Mouse (Mus musculus) embryo, embryonic 9.5 days (tissue): ENCODE data around the gene Mybbp1a.
A peak's percentile ranks its signal among the peaks of the same experiment; 100 is the strongest.

ENCODE experiments used
- DNase-seq: peaks from one replicate; pipeline ENCODE4 v3.0.0-alpha.2; 2017; ENCODE audit errors: extremely low spot score

Mybbp1a gene

DNA sequence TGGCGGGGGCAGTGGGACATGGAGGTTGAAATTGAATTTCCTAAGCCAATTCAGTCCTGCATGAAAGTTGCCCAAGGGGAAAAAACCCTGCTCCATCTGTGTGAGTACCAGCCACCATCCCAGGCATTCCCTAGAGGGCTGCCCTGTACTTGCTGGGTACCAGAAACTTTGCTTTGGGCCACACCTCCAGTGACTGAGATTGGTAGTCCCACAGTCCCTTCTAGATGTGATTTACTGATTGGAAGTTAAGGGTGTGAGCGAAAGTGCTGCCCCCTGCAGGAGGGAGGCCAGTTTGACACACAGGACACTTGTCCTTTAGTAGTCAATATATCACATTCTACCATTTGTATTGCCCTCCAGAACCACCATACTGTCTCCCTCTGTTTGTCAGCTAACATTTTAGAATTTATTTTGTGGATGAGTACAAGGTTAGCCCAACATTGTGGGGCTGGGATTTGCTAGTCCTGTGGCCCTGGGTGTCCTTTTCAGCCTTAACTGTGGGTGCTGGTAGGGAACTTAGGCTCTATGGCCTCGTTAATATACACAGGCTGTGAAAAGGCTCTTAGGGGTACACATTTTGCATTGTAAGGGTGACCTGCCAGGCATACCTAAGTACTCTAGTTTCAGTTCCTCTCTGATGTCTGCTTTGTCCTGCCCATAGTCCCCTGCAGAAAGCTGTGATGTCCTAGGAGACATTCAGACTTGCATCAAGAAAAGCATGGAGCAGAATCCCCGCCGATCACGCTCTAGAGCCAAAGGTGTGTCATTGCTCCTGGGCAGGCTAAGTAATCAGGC is 5.4 kb downstream of the Mybbp1a start:
- peak; percentile 56 for DNase-seq

DNA sequence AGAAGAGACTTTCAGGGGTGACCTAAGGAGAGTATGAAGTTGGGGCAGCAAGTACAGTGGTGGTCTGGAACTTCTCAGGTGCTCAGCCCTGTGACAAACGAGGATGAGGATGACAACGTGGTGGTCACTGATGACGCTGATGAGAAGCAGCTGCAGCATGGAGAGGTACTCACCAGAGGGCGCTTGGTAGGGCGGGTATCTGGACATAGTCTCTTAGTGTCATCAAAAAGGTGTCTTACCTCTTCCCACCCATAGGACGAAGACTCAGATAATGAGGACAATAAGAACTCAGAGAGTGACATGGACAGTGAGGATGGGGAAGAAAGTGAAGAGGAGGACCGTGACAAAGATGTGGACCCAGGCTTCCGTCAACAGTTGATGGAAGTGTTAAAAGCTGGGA is 6.3 kb downstream of the Mybbp1a start:
- DNase-seq = no peak

DNA sequence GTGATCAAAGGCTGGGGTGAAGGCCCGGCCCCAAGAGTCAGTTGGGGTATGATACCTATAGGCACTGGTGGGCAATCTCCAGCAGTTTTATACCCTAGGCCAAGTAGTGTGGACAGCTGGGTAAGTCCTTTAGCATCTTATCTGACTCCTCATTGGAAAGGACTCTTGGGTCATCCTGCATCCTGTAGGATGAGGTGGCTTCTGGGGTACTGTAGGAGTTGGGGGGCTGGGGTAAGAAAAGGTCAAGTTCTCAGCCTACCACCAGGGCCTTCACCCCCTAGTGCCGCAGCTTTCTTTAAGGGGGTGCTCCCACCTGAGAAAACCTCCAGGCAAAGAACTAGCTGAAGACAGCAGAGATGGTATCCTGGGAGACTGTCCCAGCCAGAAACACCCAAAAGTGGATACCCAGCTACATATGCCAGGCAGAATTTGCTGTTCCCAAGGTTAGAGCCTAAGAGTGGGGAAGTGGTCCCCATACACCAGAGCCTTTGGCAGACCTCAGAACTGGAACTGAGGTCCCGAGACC is 11.0 kb downstream of the Mybbp1a start:
- no peak for DNase-seq

DNA sequence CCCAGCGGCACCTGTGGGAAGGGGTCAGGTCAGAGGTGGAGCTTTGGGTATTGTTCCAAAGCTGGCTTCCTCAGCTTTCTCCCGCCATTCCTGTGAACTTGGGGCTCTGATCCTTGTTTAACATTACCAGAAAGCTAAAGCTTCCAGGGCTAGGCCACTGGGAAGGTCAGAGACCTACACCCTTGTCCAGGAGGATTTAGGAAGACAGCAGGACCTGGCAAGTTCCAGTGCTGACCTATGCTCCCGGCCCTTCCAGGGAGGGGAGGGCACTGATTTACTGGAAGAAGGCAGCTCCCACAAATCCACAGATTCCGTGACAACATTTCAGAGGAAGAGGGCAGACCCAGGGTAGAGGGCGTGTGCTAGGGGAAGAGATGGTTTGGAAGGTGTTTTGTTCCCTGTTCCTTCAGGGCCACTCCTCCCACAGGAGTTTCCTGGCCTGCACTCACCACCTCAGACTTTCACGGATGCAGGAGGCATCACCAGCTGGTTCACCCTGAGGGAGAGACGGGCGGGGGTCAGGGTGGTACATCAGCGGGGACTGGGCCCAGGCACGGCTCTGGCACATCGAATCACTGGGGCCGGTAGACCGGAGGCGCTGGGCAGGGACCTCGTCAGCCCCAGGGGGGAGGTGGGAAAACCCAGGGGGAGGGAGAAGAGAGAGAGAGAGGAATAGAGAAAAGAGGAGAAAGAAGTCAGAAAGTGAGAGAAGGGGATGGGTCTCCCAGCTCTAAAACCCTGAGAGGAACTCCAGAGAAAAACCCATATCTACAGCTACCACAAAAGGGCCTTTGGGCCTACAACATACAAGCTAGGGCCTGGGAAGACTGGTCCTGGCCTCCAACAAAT is 12.2 kb downstream of the Mybbp1a start:
- no peak for DNase-seq

DNA sequence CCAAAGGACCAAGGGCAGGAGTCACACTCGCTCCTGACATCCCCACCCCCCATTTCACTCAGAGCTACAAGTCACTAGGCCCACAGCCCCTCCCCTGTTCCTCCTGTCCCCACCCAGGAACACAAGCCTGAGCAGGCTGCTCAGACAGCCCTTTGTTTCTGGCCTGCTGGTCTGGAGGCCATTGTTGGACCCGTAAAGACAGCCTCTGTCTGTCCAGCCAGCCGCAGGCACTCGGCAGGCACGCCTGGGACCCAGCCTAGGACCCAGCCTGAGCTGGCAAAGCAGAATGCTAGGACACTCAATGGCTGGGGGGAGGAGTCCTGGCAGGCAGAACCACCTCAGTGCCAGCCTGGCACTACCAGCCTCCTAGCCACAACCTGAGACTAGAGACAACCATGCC is 14.5 kb downstream of the Mybbp1a start:
- no peak for DNase-seq

DNA sequence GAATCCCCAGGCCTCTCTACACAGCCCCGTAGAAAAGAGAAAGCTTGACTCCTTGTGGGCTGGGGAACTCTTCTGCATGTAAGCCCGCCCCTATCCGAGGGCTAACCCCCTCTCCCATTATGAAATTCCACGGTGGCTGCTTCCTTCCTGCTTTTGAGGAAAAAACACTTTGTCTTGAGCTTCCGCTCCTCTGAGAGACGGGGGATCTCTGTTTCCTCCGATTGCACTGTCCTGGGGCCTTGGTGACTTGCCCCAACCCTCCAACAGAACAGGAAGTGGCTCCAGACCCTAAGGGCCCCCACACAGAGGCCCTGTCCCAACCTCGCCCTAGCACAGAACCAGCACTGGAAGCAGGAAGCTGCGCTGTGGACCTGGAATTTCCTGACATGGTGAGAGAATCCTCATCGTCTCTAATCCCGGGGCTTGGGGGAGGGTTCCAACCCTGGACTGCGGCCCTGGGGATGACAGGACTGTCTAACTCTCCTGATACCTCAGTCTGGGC is 16.9 kb downstream of the Mybbp1a start:
- no peak for DNase-seq

DNA sequence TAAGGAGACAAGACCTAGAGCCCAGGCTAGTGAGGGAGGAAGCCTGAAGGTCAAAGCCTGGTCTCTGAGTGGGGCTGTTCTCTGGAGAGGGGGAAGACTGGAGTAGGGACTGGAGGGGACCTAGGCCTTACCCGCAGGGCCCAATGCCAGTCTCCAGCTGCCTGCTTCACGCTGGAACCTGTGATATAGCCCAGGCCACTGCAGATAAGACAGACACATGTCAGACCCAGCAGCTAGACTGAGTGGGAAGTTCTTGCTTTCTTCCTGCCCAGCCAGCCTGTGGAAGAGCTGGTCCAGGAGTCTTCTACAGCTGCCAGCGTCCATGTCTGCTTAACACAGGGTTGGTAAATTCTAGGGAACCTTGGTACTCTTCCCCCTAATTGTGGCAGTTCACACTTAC is 17.3 kb downstream of the Mybbp1a start:
- no peak for DNase-seq

DNA sequence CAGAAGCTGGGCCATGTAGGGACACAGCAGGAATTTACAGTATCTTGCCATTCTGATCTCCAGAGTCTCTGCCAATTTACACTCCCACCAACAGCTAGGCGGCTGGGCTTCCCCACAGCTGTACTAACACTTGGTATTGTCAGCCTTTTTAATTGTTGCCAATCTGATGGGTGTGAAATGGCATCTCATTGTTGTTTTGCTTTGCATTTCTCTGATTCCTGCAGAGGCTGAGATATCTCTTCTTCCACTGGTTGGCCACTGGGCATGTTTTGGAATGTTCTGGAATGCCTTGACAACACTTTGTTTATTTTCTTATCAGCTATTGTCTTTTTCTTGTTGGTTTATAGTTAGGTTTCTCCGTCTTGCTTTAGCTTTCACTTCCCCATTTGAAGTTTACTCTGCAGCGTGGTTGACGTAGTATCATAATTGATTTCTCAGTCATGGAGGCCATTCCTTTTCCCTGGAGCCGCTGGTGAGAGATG is 20.4 kb downstream of the Mybbp1a start:
- no peak for DNase-seq

DNA sequence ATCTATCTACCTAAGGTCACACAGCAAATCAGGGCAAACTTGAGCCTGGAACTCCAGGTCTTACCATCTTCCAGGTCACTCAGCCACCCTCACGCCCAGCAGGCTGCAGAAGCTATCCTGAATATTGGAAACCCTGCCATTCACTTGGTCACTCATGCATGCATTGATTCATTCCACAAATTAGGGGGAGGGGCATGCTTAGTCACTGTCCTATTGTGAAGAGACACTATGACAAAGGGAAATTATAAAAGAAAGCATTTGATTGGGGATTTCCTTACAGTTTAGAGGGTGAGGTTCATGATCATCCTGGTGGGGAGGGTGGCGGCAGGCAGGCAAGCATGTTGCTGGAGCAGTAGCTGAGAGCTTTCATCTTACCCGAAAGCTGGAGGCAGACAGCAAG is 23.7 kb downstream of the Mybbp1a start:
- DNase-seq = no peak

DNA sequence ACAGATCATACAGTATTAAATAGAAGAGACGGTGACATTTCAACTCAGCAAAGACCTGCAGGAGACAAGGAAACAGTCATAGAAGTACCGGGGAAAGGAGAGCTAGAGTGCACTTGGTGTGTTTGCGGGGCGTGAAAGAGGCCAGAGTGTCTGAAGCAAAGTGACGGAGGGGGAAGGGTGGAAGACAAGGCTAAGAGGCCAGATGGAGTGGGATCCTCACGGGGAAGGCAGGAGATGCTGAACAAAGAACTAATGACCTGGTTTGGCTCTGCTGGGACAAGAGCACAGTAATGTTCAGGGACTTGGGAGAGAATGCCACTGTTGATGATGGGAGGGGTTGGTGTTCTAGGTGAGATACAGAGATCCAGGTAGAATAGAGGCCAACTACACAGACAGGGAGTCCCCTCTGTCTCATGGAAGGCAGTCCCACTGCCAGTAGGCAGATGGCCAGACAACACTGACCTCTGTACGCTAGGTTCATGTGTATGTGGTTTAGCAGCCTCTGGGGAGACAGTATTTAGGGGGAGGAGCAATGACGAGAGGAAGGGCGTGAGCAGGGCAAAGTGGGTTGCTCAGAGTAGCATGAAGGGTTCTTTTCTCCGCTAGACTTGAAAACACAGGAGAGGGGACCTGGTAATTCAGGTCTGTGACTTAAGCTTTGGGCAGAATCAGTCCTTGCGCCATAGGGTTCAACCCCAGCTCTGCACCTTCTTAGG is 25.0 kb downstream of the Mybbp1a start:
- DNase-seq = no peak

DNA sequence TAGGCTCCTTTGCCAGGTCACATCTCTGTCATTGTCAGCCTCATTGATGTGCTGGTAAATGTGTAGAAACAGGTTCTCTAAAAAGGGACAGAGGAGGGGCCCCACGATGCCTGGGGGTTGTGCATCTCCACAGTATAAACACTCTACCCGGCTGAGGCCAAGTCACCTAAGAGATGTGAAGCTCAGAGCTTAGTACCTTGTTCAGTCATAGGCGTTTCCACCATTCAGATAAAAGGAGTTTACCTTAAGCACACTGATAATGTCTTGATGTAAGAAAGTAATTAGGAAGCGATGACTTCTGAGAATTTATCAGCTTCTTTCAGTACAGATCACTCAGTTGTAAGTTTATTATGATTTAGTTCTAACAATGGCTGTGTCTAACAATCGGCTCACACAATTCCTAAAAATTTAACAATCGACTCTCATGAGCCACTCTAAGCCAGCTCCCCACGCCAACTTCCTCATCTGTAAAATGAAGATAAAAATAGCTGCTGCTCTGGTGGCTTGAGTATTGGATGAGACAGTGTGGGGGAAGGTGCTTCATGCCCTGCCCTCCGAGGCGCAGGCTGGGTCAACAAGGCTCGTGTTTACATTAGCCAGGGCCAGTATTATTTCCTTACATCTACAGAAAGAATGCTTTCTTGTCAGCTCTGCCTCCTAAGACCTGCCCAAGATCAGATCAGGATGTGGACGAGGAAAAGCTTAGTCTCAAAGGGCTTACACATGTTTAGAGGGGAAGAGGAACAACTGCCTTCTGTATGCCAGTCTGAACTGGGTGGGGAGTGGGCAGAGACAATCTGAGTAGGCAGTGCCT is 25.7 kb downstream of the Mybbp1a start:
- no peak for DNase-seq

DNA sequence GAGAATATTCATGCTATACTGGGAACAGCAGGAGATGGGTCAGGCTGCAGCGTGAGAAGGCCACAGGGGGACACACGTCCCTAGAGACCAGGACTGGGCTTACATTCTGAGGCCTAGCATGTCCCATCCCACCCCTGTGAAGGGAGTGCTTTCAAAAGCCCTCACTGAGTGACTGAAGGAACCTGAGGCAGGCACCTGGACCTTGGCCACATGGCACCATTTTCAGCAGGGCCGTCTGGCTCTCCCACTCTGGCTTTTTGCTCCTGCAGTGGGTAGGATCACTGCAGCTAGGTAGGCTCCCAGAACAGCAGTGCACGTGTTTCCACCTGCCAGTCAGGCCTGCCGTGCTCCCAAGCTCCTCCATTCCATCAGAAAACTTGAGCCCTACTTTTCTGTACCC is 27.4 kb downstream of the Mybbp1a start:
- no peak for DNase-seq

DNA sequence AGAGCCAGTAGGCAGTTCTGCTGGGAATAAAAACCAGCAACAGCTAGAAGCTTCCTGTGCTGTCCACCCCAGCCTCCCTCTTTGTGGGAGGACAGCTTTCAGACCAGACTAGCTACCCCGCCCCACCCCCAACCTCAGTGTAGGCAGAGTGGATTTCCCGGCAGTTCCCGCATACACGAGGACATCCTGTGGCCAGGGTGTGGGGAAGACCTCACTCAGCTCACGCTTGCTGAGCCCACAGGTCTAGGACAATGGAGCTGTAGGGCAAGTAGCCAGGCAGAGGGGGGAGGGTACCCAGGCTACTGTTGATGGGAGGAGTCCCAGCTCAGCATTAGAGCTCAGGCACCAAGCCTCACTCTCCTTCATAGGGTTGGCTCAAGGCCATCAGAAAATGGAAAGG is 28.1 kb downstream of the Mybbp1a start:
- no peak for DNase-seq

DNA sequence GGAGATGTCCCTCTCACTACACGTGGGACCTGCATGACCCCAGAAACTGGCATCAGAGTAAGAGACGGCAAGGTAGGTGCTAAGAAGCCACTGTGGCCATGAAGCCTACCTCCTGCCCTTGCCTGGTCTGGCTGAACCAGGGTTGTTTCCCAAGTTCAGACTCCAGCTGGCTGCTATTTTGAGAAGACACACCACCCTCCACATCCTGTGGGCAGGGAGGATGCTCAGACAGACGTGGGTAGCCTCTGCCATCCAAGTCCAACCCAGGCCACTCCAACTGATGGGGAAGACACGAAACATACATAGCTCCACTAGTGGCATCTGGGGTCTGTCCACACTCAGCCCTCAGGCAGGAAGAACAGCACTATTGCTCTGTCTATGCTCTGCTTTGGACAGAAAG is 28.8 kb downstream of the Mybbp1a start:
- DNase-seq = no peak

DNA sequence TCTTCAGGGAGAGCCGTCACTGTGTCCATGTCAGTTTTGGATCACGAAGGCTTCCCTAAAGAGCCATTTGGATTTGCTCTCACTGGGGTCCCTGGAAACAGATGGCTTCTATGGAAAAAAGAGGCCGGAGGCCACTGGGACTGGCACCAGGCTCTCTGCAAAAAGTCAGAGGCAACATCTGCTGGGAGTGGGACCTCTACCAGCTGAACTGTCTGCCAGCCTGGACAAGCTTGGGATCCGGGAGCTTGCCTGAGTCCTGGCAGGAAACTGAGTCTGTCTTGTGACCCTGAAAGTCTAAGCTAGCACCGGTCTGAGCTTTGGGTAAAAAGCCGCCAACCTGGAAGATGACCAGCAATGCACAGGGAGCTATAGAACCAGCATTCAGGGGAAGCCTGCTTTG is 30.2 kb downstream of the Mybbp1a start:
- DNase-seq = no peak

DNA sequence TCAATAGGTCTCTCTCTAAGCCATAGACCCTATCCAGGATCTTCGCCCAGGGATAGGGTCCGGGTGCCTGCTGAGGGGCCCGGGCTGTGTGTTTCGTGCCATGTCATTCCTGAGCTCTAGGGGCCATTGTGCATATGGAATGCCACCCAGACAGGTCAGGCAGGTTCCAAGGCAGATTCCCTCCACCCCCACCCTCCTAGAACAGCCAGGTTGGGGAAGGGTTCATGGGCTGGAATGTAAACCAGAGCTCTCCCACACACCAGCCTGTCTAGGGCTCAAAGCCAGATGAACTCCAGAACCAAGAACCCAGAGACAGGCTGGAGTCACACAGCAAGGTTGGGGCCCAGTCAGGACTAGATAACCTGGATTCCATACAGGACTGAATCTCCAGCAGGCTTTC is 32.4 kb downstream of the Mybbp1a start:
- no peak for DNase-seq

DNA sequence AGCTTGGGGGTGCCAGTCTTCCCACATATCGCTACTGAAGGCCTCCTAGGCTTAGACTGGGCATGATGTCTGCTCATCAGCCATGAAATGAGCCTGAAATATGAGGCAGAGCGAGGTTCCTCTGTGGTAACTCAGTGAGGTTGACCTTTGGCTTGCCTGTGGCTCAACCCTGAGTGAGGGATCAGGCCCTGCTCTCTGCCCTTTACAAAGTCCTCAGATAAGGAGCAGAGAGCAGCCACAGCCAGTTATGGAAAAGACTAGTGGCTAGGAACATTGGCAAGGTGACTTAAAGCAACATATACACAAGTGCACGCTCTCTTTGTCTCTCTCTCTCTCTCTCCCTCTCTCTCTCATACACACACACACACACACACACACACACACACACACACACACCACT is 33.8 kb downstream of the Mybbp1a start:
- no peak for DNase-seq

DNA sequence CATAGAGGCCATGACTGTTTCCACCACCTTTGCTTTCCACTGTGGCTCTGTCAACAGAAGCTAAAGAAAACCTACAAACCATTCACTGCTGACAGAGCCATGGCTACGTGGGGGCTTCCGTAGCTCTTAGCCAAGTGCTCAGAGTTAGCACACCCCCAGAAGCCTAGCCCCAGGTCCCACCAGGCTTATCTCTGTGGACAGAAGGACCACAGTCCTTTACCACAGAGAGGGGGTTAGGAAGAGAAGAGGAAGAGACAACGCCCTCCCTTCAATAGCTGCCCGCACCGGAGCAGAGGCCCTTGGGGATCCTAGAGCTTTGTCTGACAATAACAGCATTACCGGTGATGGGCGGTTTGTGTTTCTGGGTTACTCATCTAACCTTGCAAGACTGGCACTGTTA is 34.3 kb downstream of the Mybbp1a start:
- no peak for DNase-seq

DNA sequence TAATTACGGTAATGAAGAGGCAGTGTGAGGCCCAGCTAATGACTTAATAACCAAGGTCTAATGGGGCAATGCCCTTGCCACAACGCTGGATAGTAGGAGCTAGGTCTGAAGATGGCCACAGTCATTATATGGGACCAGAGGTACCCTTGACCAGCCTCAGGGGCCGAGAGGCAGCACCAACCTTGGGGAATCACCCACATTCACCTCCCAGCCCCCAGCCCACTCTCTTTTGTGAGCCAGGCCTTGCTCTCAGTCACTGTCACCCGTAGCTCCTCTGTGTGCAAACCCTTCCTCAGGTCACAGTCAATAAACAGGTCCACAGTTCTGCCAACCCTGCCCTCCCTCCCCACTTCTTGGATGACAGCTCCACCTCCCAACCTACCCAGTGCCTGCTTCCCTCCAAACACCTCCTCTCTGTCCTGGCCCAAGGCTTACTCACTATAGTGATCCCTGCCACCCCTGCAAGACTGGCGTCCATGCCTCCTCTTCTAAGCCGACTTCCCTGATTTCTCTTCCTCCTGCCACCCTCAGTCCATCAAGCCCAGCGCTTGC is 35.0 kb downstream of the Mybbp1a start:
- DNase-seq = no peak

DNA sequence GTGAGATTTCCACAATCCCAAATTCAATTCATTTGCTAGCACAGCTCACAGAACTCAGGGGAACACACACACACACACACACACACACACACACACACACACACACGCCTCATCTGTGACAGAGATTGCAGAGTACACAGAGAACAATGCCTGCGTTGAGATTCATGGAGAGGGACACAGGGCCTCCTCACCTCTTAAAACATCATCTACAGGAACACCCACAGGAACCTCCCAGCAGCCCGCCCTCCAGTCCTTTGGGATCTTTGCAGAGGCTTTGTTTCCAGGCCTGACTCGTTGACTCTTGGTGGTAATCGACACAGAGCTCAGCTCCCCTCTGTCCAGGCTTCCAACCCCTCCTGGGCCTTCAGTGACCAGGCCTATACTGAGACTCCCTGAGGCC is 36.0 kb downstream of the Mybbp1a start:
- no peak for DNase-seq

DNA sequence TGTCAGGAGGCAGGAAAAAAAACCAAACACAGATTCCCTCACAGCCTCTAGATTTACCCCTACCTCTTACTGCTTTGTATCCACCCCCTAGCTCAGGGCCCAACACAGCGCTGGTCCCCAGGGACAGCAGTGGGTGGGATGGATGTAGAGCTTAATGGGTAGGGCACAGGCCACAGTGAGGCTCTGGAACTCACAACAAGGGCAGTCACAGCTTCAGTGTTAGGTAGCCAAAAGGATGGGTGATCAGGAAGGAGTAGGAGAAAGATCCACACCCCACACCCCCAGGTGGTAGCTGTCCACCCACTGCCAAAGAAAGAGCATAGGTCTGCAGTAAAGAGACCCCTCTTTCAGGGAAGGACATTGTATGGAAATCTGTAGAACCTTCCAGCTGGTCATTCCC is 36.5 kb downstream of the Mybbp1a start:
- no peak for DNase-seq
